Comparison of ENCODE assay signal across 8 mouse cellular contexts in genomic region chr8:125595571-125596508, GRCm38 (mm10). TPM values are rescaled to one million over a fixed set of nuclear protein-coding genes. Genes with fewer than 3 reads are reported as not detected.
DNase-seq lines count a peak whose midpoint lies in the region; ATAC-seq and TF ChIP-seq lines count a peak whose summit lies in the region.

No protein-coding gene starts in this region.

- TF ChIP-seq CTCF in brain, embryonic 14.5 days (IDR thresholded peaks at IDR 0.05; ENCODE audit: borderline replicate concordance, extremely low read depth, insufficient read depth, insufficient read length) = no peak

- no peak overlapping the region for H3K9ac ChIP-seq in heart, embryonic 12.5 days

- H3K4me3 ChIP-seq in heart, embryonic 12.5 days = no peak overlapping the region

- H3K27ac ChIP-seq in heart, embryonic 12.5 days (ENCODE audit: poor library complexity, severe bottlenecking) = no peak overlapping the region

- H3K4me1 ChIP-seq in heart, embryonic 12.5 days (replicated peaks) = peaks cover 10% of the 10 kb centered on the region

- DNase-seq in heart, adult 18-20 months = peak; percentile 32 to 52
- peak; percentile 82 for DNase-seq in A20 (ENCODE audit: low read depth, low spot score)
- peak; percentile 82 for DNase-seq in brain, embryonic 14.5 days (ENCODE audit: low read depth)
- peak; percentile 40 to 47 for DNase-seq in heart, postnatal 10 days
- DNase-seq in ovary, postnatal 36 days (ENCODE audit: low spot score) = peak; percentile 20
- no peak for DNase-seq in kidney, adult 11 months

- no peaks in the 10 kb centered on the region for H3K27me3 ChIP-seq in heart, embryonic 12.5 days (replicated peaks)

- no peaks in the 10 kb centered on the region for H3K36me3 ChIP-seq in heart, embryonic 12.5 days

- H3K4me2 ChIP-seq in heart, embryonic 12.5 days = no peak overlapping the region

- no peaks in the 10 kb centered on the region for H3K9me3 ChIP-seq in heart, embryonic 12.5 days (replicated peaks)

- TF ChIP-seq POLR2A in brain, embryonic 14.5 days (IDR thresholded peaks at IDR 0.05; ENCODE audit: borderline replicate concordance, extremely low read depth, insufficient read depth, insufficient read length, poor library complexity, severe bottlenecking) = no peak

- intact Hi-C loops in heart, postnatal 10 days (cut with DNase I) = no loop called here

- 59% methylated on average over 17 of the region's 17 CpGs for WGBS in heart, embryonic 12.5 days

- no peak for ATAC-seq in heart, embryonic 12.5 days (ENCODE audit: insufficient number of reproducible peaks, low FRiP score)
- no peak for ATAC-seq in erythroid progenitor cell, adult 5-6 weeks (replicated peaks; ENCODE audit: low FRiP score, poor library complexity, severe bottlenecking)

RNA-seq across cellular contexts. Expression of gene Sipa1l2, which starts 26.2 kb away (rescaled TPM):
- 10 to 100 TPM; 37.9 to 42.2 TPM for total RNA-seq in heart, adult 18-20 months (2021)
- polyA plus RNA-seq in heart, embryonic 12.5 days (2016; fragmentation: Nextera tagmentation; extraction: Ambion mirVana) = 32.8 and 36.0 TPM in 2 replicates
- 45.4 and 52.0 TPM in 2 replicates for polyA plus RNA-seq in brain, embryonic 14.5 days (2012; rRNA removed)
- 10 to 100 TPM; 52.7 to 67.3 TPM for total RNA-seq in heart, postnatal 10 days (2021)
- total RNA-seq in erythroid progenitor cell, adult 5-6 weeks (2015; ENCODE audit: low replicate concordance) = 0.42 and 2.5 TPM in 2 replicates
- 0.76 and 0.77 TPM in 2 replicates for total RNA-seq in erythroid progenitor cell, adult 5-6 weeks (2017; ENCODE audit: low replicate concordance)

Comparison
In these comparisons a context has a peak if more than half of its experiments do, and no peak if none do; other contexts are left out.
1. RNA of gene Sipa1l2, which starts 26.2 kb away (total RNA-seq): 52.7 to 67.3 TPM in heart, postnatal 10 days and 37.9 to 42.2 TPM in heart, adult 18-20 months; 0.42 to 2.5 TPM in erythroid progenitor cell, adult 5-6 weeks; every median in the first group is over 10 times any median in the second.